Mouse (Mus musculus) forebrain, embryonic 15.5 days (tissue): ENCODE data around the gene Vwa3b. TPM values are rescaled to one million over a fixed set of nuclear protein-coding genes. Genes with fewer than 3 reads are reported as not detected.

Experiments used
- ATAC-seq: fragments of 200-750 bp; cut with Nextera tagmentation; replicated peaks from 2 replicates; pipeline ENCODE4 v1.8.0; 2017; ENCODE audit warnings: mild to moderate bottlenecking, moderate TSS enrichment, moderate library complexity
- H3K27ac ChIP-seq: fragments of 300-500 bp; sonication (generic); replicated peaks from 2 replicates; pipeline ENCODE4 v1.5.1; 2015; ENCODE audit warnings: mild to moderate bottlenecking, inconsistent platforms
- H3K27me3 ChIP-seq: fragments of 300-500 bp; sonication (generic); 2 replicates; pipeline ENCODE4 v1.6.1; 2015; ENCODE audit warnings: inconsistent platforms
- H3K36me3 ChIP-seq: fragments of 300-500 bp; sonication (generic); 2 replicates; pipeline ENCODE4 v1.6.1; 2015; ENCODE audit warnings: mild to moderate bottlenecking, inconsistent platforms
- H3K4me1 ChIP-seq: fragments of 300-500 bp; sonication (generic); 2 replicates; pipeline ENCODE4 v1.6.1; 2015; ENCODE audit warnings: inconsistent platforms
- H3K4me2 ChIP-seq: fragments of 300-500 bp; sonication (generic); replicated peaks from 2 replicates; pipeline ENCODE4 v1.6.1; 2015; ENCODE audit warnings: mild to moderate bottlenecking, inconsistent platforms
- H3K4me3 ChIP-seq: fragments of 300-500 bp; sonication (generic); 2 replicates; pipeline ENCODE4 v1.5.1; 2015; ENCODE audit warnings: mild to moderate bottlenecking, inconsistent platforms
- H3K9ac ChIP-seq: fragments of 300-500 bp; sonication (generic); replicated peaks from 2 replicates; pipeline ENCODE4 v1.6.1; 2015; ENCODE audit warnings: mild to moderate bottlenecking, inconsistent platforms
- H3K9me3 ChIP-seq: fragments of 300-500 bp; sonication (generic); 2 replicates; pipeline ENCODE4 v1.6.1; 2016; ENCODE audit warnings: inconsistent platforms
- WGBS: fragments of 180-500 bp; shearing (Covaris S2); methylation state at CpG from one replicate; pipeline ENCODE4 v1.1.7; 2015; ENCODE audit warnings: mixed read lengths; 5-methylcytosine and 5-hydroxymethylcytosine counted together
- polyA plus RNA-seq: library from polyadenylated mRNA; unstranded; fragments of >200 nt; fragmentation: Nextera tagmentation; extraction: Ambion mirVana; gene quantifications from 2 replicates; pipeline ENCODE4 v1.2.1, GENCODE M21; 2015

Vwa3b gene
- polyA plus RNA-seq, 1 experiment from 2014 or later = 1.4 TPM

- peak; percentile 97 for ATAC-seq
- no peak overlapping the region for H3K9ac ChIP-seq
- peak overlapping the region; percentile 62 for H3K27ac ChIP-seq
- H3K27me3 ChIP-seq = peaks cover 5% of the 10 kb centered on the region; the same call in 1 of the 2 replicates
- peak overlapping the region; percentile 8; the same call in 1 of the 2 replicates for H3K4me2 ChIP-seq
- no peaks in the 10 kb centered on the region for H3K9me3 ChIP-seq
- H3K4me1 ChIP-seq = peaks cover 23% of the 10 kb centered on the region
- no peaks in the 10 kb centered on the region for H3K36me3 ChIP-seq
- no peak overlapping the region for H3K4me3 ChIP-seq
- 26% methylated on average over 6 of the region's 6 CpGs for WGBS
These were observed 193.9 kb downstream of the Vwa3b start for GRCm38 (mm10) chr1:37220134-37220907.

DNA sequence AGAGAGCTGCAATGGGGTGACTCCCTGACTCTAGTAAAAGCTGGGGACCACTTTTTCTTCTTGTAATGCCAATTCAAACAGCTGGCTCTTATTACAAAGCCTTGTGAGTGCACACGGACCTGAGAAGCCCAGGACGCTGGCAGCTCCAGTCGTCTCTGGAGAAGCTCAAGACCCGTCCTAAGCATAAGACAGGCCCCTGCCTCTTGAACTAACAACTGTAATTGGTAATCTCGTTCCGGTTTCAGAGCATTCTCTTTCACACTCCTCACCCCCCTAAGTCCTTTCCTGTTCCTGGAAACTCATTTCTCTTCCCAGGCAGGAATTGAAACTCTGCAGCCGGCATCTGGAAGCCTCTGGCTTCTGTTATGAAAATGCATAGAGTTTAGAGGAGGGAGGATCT lies 195.6 kb downstream of the Vwa3b start:
- no peak for ATAC-seq
- Histone ChIP-seq H3K36me3 (no peaks in the 10 kb centered on the region), H3K27me3 (peaks cover 5% of the 10 kb centered on the region; the same call in 1 of the 2 replicates), H3K9ac (no peak overlapping the region), H3K27ac (no peak overlapping the region), H3K4me3 (no peak overlapping the region), H3K4me2 (no peak overlapping the region), H3K9me3 (no peaks in the 10 kb centered on the region), H3K4me1 (peaks cover 23% of the 10 kb centered on the region)
- 80% methylated on average over 7 of the region's 7 CpGs for WGBS

DNA sequence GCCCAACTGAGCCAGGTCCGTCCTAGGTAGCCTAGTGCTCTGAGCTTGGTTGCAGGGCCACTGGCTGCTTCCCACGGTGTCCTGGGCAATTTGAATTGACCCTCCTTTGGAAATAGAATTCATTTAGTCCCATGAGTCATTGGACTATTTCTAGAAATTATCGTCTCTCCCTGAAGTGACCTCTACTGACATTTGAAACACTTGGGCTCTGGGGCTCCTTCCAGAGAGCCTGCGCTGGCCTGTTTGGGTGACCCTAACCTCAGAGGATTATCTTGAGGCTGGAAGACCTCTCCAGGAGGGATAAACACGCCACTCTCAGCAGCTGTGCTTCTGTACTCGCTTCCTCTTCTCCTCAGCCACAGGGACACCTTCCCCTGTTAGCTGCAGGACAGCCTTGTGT lies 204.0 kb downstream of the Vwa3b start:
- H3K4me2 ChIP-seq = no peak overlapping the region
- H3K36me3 ChIP-seq = no peaks in the 10 kb centered on the region
- ATAC-seq = no peak
- no peak overlapping the region for H3K27ac ChIP-seq
- no peak overlapping the region for H3K4me3 ChIP-seq
- H3K4me1 ChIP-seq = no peaks in the 10 kb centered on the region
- H3K9ac ChIP-seq = no peak overlapping the region
- no peaks in the 10 kb centered on the region for H3K9me3 ChIP-seq
- 68% methylated on average over 6 of the region's 6 CpGs for WGBS
- no peaks in the 10 kb centered on the region for H3K27me3 ChIP-seq

- 71% methylated on average over 6 of the region's 6 CpGs for WGBS
- H3K27ac ChIP-seq = no peak overlapping the region
- H3K36me3 ChIP-seq = no peaks in the 10 kb centered on the region
- no peak for ATAC-seq
- H3K9me3 ChIP-seq = no peaks in the 10 kb centered on the region
- no peaks in the 10 kb centered on the region for H3K4me1 ChIP-seq
- H3K4me2 ChIP-seq = no peak overlapping the region
- H3K27me3 ChIP-seq = no peaks in the 10 kb centered on the region
- no peak overlapping the region for H3K4me3 ChIP-seq
- H3K9ac ChIP-seq = no peak overlapping the region
These were observed 204.9 kb downstream of the Vwa3b start for GRCm38 (mm10) chr1:37231295-37231701.

Other genes starting within 250 kb of the Vwa3b start
- 13.0 and 13.2 TPM in 2 replicates for gene Tmem131, start 82.9 kb upstream of the Vwa3b start, polyA plus RNA-seq
- gene Cnga3, start 187.8 kb downstream of the Vwa3b start, polyA plus RNA-seq = 0.19 and 0.29 TPM in 2 replicates